Comparison of ENCODE assay signal across 8 mouse cellular contexts in genomic region chr6:122811771-122812600, GRCm38 (mm10). TPM values are rescaled to one million over a fixed set of nuclear protein-coding genes. Genes with fewer than 3 reads are reported as not detected.
A peak's percentile ranks its signal among the peaks of the same experiment; 100 is the strongest.
DNase-seq lines count a peak whose midpoint lies in the region; ATAC-seq and TF ChIP-seq lines count a peak whose summit lies in the region.

No protein-coding gene starts in this region.

- H3K36me3 ChIP-seq in forebrain, embryonic 11.5 days (ENCODE audit: control insufficient read depth, insufficient read depth, low read length): no peaks in the 10 kb centered on the region
- H3K36me3 ChIP-seq in neural tube, embryonic 11.5 days (ENCODE audit: control insufficient read depth, insufficient read depth, low read length): no peaks in the 10 kb centered on the region

- peak overlapping the region; percentile 59 for H3K4me2 ChIP-seq in forebrain, embryonic 11.5 days (ENCODE audit: low read depth, low read length, severe bottlenecking)
- H3K4me2 ChIP-seq in neural tube, embryonic 11.5 days (ENCODE audit: low read depth): peak overlapping the region; percentile 51

- H3K4me3 ChIP-seq in gastrocnemius, adult 2 months: peak overlapping the region; percentile 99
- H3K4me3 ChIP-seq in forebrain, embryonic 11.5 days (ENCODE audit: low read depth, low read length): peak overlapping the region; percentile 67
- peak overlapping the region; percentile 52 for H3K4me3 ChIP-seq in neural tube, embryonic 11.5 days (ENCODE audit: low read depth, low read length)

- H3K4me1 ChIP-seq in forebrain, embryonic 11.5 days (replicated peaks; ENCODE audit: control insufficient read depth, insufficient read depth, low read length): no peaks in the 10 kb centered on the region
- H3K4me1 ChIP-seq in neural tube, embryonic 11.5 days (ENCODE audit: control insufficient read depth, insufficient read depth, low read length): no peaks in the 10 kb centered on the region

- no peaks in the 10 kb centered on the region for H3K27me3 ChIP-seq in forebrain, embryonic 11.5 days (ENCODE audit: control insufficient read depth, insufficient read depth, low read length)
- H3K27me3 ChIP-seq in neural tube, embryonic 11.5 days (ENCODE audit: control insufficient read depth, insufficient read depth, low read length): no peaks in the 10 kb centered on the region

- intact Hi-C loops in gastrocnemius, adult 2 months (cut with DNase I): loop anchor here (1.0 to 2.0 kb wide), 2 partner anchors 7 to 63 kb away; partner anchors contain the start of genes Foxj2 and Necap1

- ATAC-seq in forebrain, embryonic 11.5 days (replicated peaks; ENCODE audit: low FRiP score): peak; percentile 35
- peak; percentile 50 for ATAC-seq in inflammation-experienced regulatory T-cells, adult 6 months
- peak; percentile 28; the same call in 1 of the 2 replicates for ATAC-seq in neural tube, embryonic 11.5 days (ENCODE audit: insufficient read depth, low FRiP score, low TSS enrichment)

- peak overlapping the region; percentile 51 for H3K9ac ChIP-seq in forebrain, embryonic 11.5 days (ENCODE audit: low read length)
- H3K9ac ChIP-seq in neural tube, embryonic 11.5 days (ENCODE audit: low read length): peak overlapping the region; percentile 73

- TF ChIP-seq CTCF in gastrocnemius, adult 2 months (IDR thresholded peaks at IDR 0.05): 0 out of 2 replicates have a peak, but pooled peaks have one; percentile 2
- no peak for TF ChIP-seq CTCF in brain, embryonic 14.5 days (IDR thresholded peaks at IDR 0.05; ENCODE audit: borderline replicate concordance, extremely low read depth, insufficient read depth, insufficient read length)

- peak; percentile 44 for DNase-seq in gastrocnemius, adult 2 months
- DNase-seq in gastrocnemius, adult 8-10 months (ENCODE audit: low spot score in 2 of 2): no peak
- DNase-seq in brain, embryonic 14.5 days (ENCODE audit: low read depth): peak; percentile 83
- DNase-seq in forebrain, embryonic 11.5 days (ENCODE audit: low spot score): peak; percentile 71
- peak; percentile 30 to 46 for DNase-seq in lung, adult 18-20 months
- peak; percentile 53 for DNase-seq in neural tube, embryonic 11.5 days (ENCODE audit: low spot score)
- no peak for DNase-seq in ovary, postnatal 36 days (ENCODE audit: low spot score)

- no peak for TF ChIP-seq POLR2A in brain, embryonic 14.5 days (IDR thresholded peaks at IDR 0.05; ENCODE audit: borderline replicate concordance, extremely low read depth, insufficient read depth, insufficient read length, poor library complexity, severe bottlenecking)

- peak overlapping the region; percentile 100 for H3K27ac ChIP-seq in gastrocnemius, adult 2 months
- peak overlapping the region; percentile 98 for H3K27ac ChIP-seq in forebrain, embryonic 11.5 days (ENCODE audit: low read depth, low read length)
- H3K27ac ChIP-seq in neural tube, embryonic 11.5 days (ENCODE audit: low read depth, low read length): peak overlapping the region; percentile 96

- WGBS in forebrain, embryonic 11.5 days: 25% methylated on average over 16 of the region's 16 CpGs
- WGBS in neural tube, embryonic 11.5 days: 29% methylated on average over 16 of the region's 16 CpGs

- H3K9me3 ChIP-seq in forebrain, embryonic 11.5 days (ENCODE audit: control insufficient read depth, low read length): no peaks in the 10 kb centered on the region
- H3K9me3 ChIP-seq in neural tube, embryonic 11.5 days (ENCODE audit: control insufficient read depth, low read length): no peaks in the 10 kb centered on the region

RNA-seq across cellular contexts. Expression of gene Foxj2, which starts 7.7 kb away (rescaled TPM):
- 10 to 100 TPM; 26.4 to 29.1 TPM for total RNA-seq in gastrocnemius, adult 2 months (2021)
- total RNA-seq in gastrocnemius, adult 8-10 months (2022): 10 to 100 TPM; 23.3 to 27.1 (median 26.4) TPM
- polyA plus RNA-seq in brain, embryonic 14.5 days (2012; rRNA removed): 5.9 and 12.5 TPM in 2 replicates
- polyA plus RNA-seq in forebrain, embryonic 11.5 days (2014; fragmentation: Nextera tagmentation; extraction: Ambion mirVana): 5.0 and 5.4 TPM in 2 replicates
- polyA plus RNA-seq in inflammation-experienced regulatory T-cells, adult 6 months (2017; shearing (Covaris generic)): 10 to 100 TPM in 1 of 3 experiments, 1 to 10 TPM in 2; 6.6 to 10.9 (median 9.3) TPM
- polyA plus RNA-seq in neural tube, embryonic 11.5 days (2014; fragmentation: Nextera tagmentation; extraction: Ambion mirVana): 4.8 and 5.1 TPM in 2 replicates

RNA-seq across cellular contexts. Expression of gene Slc2a3, which starts 10.5 kb away (rescaled TPM):
- 1 to 10 TPM; 1.7 to 7.6 TPM for total RNA-seq in gastrocnemius, adult 2 months (2021)
- total RNA-seq in gastrocnemius, adult 8-10 months (2022): 10 to 100 TPM in 2 of 4 experiments, 1 to 10 TPM in 2; 3.6 to 12.3 (median 10.4) TPM
- polyA plus RNA-seq in brain, embryonic 14.5 days (2012; rRNA removed): 25.9 and 36.3 TPM in 2 replicates
- polyA plus RNA-seq in forebrain, embryonic 11.5 days (2014; fragmentation: Nextera tagmentation; extraction: Ambion mirVana): 30.3 and 37.6 TPM in 2 replicates
- polyA plus RNA-seq in inflammation-experienced regulatory T-cells, adult 6 months (2017; shearing (Covaris generic)): 10 to 100 TPM; 59.4 to 80.7 (median 70.8) TPM
- polyA plus RNA-seq in neural tube, embryonic 11.5 days (2014; fragmentation: Nextera tagmentation; extraction: Ambion mirVana): 31.1 and 39.5 TPM in 2 replicates

RNA-seq across cellular contexts. Expression of gene C3ar1, which starts 44.0 kb away (rescaled TPM):
- total RNA-seq in gastrocnemius, adult 2 months (2021): under 1 TPM; 0.41 to 0.67 TPM
- under 1 TPM; 0.15 to 0.83 (median 0.42) TPM for total RNA-seq in gastrocnemius, adult 8-10 months (2022)
- polyA plus RNA-seq in brain, embryonic 14.5 days (2012; rRNA removed): 1.3 TPM in 2 replicates
- polyA plus RNA-seq in forebrain, embryonic 11.5 days (2014; fragmentation: Nextera tagmentation; extraction: Ambion mirVana): 1.5 and 1.6 TPM in 2 replicates
- polyA plus RNA-seq in inflammation-experienced regulatory T-cells, adult 6 months (2017; shearing (Covaris generic)): under 1 TPM; 0.24 to 0.46 (median 0.38) TPM
- polyA plus RNA-seq in neural tube, embryonic 11.5 days (2014; fragmentation: Nextera tagmentation; extraction: Ambion mirVana): 1.8 and 2.1 TPM in 2 replicates

Comparison
In these comparisons a context has a peak if more than half of its experiments do, and no peak if none do; other contexts are left out.
1. DNase-seq: peak in gastrocnemius, adult 2 months (single experiment), brain, embryonic 14.5 days (single experiment), forebrain, embryonic 11.5 days (single experiment), lung, adult 18-20 months (2 of 2) and neural tube, embryonic 11.5 days (single experiment); none in gastrocnemius, adult 8-10 months (0 of 2) and ovary, postnatal 36 days (single experiment).
2. Peak in every context shown above with its lines, with median percentiles within 50 percentile points of each other: H3K27ac ChIP-seq, H3K4me3 ChIP-seq and ATAC-seq.